Mouse (Mus musculus): ENCODE measurements around the gene Card14. TPM values are rescaled to one million over a fixed set of nuclear protein-coding genes. Genes with fewer than 3 reads are reported as not detected.

Gene Card14
- polyA plus RNA-seq, 1 experiment, result 0.84 TPM

DNA sequence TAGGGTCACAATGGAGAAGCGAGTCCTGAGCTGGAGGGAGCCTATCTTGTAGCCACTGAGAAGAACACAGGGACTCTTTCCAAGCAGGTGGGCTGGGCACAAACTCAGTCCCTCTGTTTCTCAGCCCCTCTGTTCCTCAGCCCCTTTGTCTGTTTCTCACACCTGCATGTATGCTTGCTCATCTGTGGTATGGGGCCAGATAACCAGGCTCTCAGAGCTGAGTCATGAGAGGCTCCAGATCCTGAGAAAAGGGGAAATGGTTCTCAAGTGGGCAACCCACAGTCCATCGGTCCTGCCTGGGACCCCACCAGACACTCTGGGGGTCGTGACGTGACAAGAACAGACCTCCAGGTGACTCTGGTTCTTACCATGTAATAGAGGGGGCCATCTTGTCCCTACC is 39.6 kb downstream of the Card14 start:
- no peak for TF ChIP-seq CTCF (IDR thresholded peaks at IDR 0.05; ENCODE audit: insufficient read depth, low read length)
- no peak for TF ChIP-seq POLR2A (IDR thresholded peaks at IDR 0.05; ENCODE audit: borderline replicate concordance, extremely low read depth, low read depth, low read length)
- DNase-seq, result no peak
- WGBS, result 89% methylated on average over 4 of the region's 4 CpGs
- Histone ChIP-seq H3K4me3 (replicated peaks; ENCODE audit: extremely low read depth, low read depth, low read length) (no peak overlapping the region), H3K4me1 (ENCODE audit: control insufficient read depth, insufficient read depth, low read length) (no peaks in the 10 kb centered on the region)

- Histone ChIP-seq H3K4me3 (replicated peaks; ENCODE audit: extremely low read depth, low read depth, low read length) (no peak overlapping the region), H3K4me1 (ENCODE audit: control insufficient read depth, insufficient read depth, low read length) (peaks cover 11% of the 10 kb centered on the region)
- no peak for DNase-seq
- 74% methylated on average over 7 of the region's 7 CpGs for WGBS
- TF ChIP-seq CTCF (IDR thresholded peaks at IDR 0.05; ENCODE audit: insufficient read depth, low read length), result no peak
- TF ChIP-seq POLR2A (IDR thresholded peaks at IDR 0.05; ENCODE audit: borderline replicate concordance, extremely low read depth, low read depth, low read length), result no peak
Measured at GRCm38 (mm10) chr11:119352113-119352512, 44.5 kb downstream of the Card14 start.

GRCm38 (mm10) chr11:119353946-119354345 is 46.4 kb downstream of the Card14 start:
- Histone ChIP-seq H3K4me3 (replicated peaks; ENCODE audit: extremely low read depth, low read depth, low read length) (no peak overlapping the region), H3K4me1 (ENCODE audit: control insufficient read depth, insufficient read depth, low read length) (peaks cover 11% of the 10 kb centered on the region)
- WGBS, result 72% methylated on average over 4 of the region's 4 CpGs
- TF ChIP-seq CTCF (IDR thresholded peaks at IDR 0.05; ENCODE audit: insufficient read depth, low read length) (no peak), POLR2A (IDR thresholded peaks at IDR 0.05; ENCODE audit: borderline replicate concordance, extremely low read depth, low read depth, low read length) (no peak)
- no peak for DNase-seq

GRCm38 (mm10) chr11:119354798-119355442 is 47.4 kb downstream of the Card14 start:
- peaks cover 11% of the 10 kb centered on the region for H3K4me1 ChIP-seq (ENCODE audit: control insufficient read depth, insufficient read depth, low read length)
- DNase-seq, result peak; percentile 60
- TF ChIP-seq POLR2A (IDR thresholded peaks at IDR 0.05; ENCODE audit: borderline replicate concordance, extremely low read depth, low read depth, low read length), result no peak
- TF ChIP-seq CTCF (IDR thresholded peaks at IDR 0.05; ENCODE audit: insufficient read depth, low read length), result no peak
- H3K4me3 ChIP-seq (replicated peaks; ENCODE audit: extremely low read depth, low read depth, low read length), result peak overlapping the region; percentile 92
- under 1% methylated on average over 23 of the region's 23 CpGs for WGBS

DNA sequence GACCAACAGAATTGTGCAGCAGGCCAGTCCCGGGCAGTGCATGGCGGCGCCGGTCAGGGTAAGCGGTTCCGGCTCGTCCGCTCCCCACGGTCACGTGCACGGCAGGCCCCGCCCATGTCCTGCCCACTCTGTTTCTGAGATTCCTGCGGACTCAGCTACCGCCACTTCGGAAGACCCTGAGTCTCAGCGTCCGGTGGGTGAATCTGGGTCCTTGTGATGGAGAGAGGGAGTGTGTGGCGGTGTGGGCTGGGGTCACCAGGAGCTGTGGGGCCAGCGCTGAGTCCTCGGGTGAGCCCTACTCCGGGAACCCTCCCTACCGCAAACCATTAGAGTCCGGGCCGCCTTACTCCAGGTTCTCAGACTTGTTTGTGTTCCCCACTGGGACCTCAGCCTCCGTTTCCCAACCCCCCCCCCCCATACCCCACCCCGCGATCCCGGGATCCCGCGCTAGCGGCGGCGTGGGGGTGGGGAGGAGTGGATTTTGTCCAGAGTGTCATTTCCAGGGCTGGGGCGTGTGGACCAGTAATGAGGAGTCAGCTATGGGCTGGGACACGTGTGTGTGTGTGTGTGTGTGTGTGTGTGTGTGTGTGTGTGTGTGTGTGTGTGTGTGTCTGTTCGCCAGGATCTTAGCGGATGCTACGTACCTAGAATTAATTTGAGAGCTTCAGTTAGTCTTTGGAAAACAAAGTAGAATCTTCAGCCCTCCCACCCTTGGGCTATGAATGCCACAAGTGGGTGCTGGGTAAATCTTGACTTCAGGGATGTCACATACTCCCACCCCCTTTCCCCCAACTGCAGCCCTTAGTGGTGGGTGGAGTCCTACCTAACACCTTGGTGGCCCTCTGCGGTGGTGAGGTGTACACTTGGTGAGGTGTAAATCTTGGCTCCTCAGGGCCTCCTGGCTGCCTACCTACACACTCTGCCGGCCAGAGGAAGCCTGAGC is 48.1 kb downstream of the Card14 start, which contains the start of the genes Sgsh and Slc26a11:
Gene Sgsh (minus strand): TSS at position 94 of the 943 bp plus-strand sequence.
Gene Slc26a11 (plus strand): TSS at position 115 of the 943 bp plus-strand sequence.
- TF ChIP-seq POLR2A (IDR thresholded peaks at IDR 0.05; ENCODE audit: borderline replicate concordance, extremely low read depth, low read depth, low read length) (no peak; the same call in 1 of the 2 replicates), CTCF (IDR thresholded peaks at IDR 0.05; ENCODE audit: insufficient read depth, low read length) (no peak)
- DNase-seq, result peak; percentile 94
- WGBS, result 3% methylated on average over 40 of the region's 40 CpGs
- H3K4me3 ChIP-seq (replicated peaks; ENCODE audit: extremely low read depth, low read depth, low read length), result peak within 1 kb of the TSS; percentile 92
- H3K4me1 ChIP-seq (ENCODE audit: control insufficient read depth, insufficient read depth, low read length), result peaks cover 11% of the 10 kb centered on the region

- WGBS, result 89% methylated on average over 10 of the region's 10 CpGs
- no peak for TF ChIP-seq CTCF (IDR thresholded peaks at IDR 0.05; ENCODE audit: insufficient read depth, low read length)
- TF ChIP-seq POLR2A (IDR thresholded peaks at IDR 0.05; ENCODE audit: borderline replicate concordance, extremely low read depth, low read depth, low read length), result no peak
- no peak overlapping the region for H3K4me3 ChIP-seq (replicated peaks; ENCODE audit: extremely low read depth, low read depth, low read length)
- no peak for DNase-seq
- peaks cover 7% of the 10 kb centered on the region for H3K4me1 ChIP-seq (ENCODE audit: control insufficient read depth, insufficient read depth, low read length)
Measured at GRCm38 (mm10) chr11:119359089-119359488, 51.5 kb downstream of the Card14 start.

DNA sequence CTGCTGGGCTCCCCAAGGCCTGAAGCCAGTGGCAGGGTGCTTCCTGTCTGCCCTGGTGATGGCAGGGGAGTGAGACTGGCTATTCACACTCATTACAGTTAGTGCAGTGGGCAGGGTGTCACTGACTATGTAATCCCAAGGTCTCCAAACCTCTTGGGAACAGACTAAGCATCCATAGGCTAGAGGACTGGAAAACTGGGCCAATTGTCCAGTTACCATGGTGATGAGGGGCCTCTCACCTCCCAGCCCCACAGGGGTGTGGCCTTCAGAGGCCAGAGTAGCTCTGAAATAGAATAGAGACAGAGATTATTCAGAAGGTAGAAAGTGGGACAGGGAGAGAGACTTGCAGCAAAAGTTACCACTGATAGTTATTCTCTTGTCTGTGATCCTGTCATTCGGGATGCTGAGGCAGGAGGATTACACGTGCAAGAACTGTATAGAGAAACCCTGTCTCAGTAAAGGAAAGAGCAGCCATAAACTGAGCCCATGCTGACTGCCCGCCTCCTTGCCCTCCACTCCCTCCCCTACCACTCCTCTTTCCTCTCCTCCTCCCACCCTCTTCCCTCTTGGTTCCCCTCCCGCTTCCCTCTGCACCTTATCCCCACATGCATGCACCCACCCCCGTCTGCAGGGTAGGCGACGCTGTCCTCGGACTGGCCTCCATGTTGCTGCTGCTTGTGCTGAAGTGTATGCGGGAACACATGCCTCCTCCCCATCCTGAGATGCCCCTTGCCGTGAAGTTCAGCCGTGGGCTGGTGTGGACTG is 55.4 kb downstream of the Card14 start:
- 51% methylated on average over 11 of the region's 11 CpGs for WGBS
- TF ChIP-seq POLR2A (IDR thresholded peaks at IDR 0.05; ENCODE audit: borderline replicate concordance, extremely low read depth, low read depth, low read length), result no peak
- Histone ChIP-seq H3K4me1 (ENCODE audit: control insufficient read depth, insufficient read depth, low read length) (no peaks in the 10 kb centered on the region), H3K4me3 (replicated peaks; ENCODE audit: extremely low read depth, low read depth, low read length) (no peak overlapping the region)
- DNase-seq, result no peak

DNA sequence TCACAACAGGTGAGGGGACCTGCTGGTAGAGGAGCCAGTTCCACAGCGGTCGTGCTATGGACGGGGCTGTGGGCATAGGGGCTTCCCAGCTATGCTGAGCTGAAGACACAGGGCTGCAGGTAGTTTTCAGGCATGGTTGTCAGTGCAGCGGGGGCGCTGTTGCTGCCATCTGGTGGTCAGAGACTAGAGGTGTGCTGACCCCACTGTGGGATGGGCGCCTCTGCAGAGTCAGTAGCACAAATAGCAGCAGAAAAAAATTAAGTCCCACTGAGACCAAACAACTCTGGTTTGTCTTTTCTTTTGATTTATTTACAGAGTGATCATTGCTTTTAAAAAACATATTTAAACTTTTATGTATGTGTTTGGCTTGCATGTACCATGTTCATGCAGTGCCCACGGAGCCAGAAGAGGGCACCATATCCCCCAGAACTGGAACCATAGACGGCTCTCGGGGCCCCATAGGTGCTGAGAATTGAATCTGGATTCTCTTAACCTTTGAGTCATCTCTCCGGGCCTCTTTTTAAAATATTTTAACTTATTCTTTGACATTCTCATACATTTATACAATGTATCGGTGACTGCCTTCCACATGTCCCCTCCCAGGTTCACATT is 56.1 kb downstream of the Card14 start:
- peak; percentile 90 for TF ChIP-seq CTCF (IDR thresholded peaks at IDR 0.05; ENCODE audit: insufficient read depth, low read length)
- TF ChIP-seq POLR2A (IDR thresholded peaks at IDR 0.05; ENCODE audit: borderline replicate concordance, extremely low read depth, low read depth, low read length), result no peak
- 29% methylated on average over 11 of the region's 11 CpGs for WGBS
- Histone ChIP-seq H3K4me3 (replicated peaks; ENCODE audit: extremely low read depth, low read depth, low read length) (no peak overlapping the region), H3K4me1 (ENCODE audit: control insufficient read depth, insufficient read depth, low read length) (no peaks in the 10 kb centered on the region)
- DNase-seq, result peak; percentile 71

GRCm38 (mm10) chr11:119375425-119375824 is 67.9 kb downstream of the Card14 start:
- DNase-seq, result no peak
- 35% methylated on average over 6 of the region's 6 CpGs for WGBS
- Histone ChIP-seq H3K4me3 (replicated peaks; ENCODE audit: extremely low read depth, low read depth, low read length) (no peak overlapping the region), H3K4me1 (ENCODE audit: control insufficient read depth, insufficient read depth, low read length) (no peaks in the 10 kb centered on the region)
- TF ChIP-seq CTCF (IDR thresholded peaks at IDR 0.05; ENCODE audit: insufficient read depth, low read length), result no peak
- TF ChIP-seq POLR2A (IDR thresholded peaks at IDR 0.05; ENCODE audit: borderline replicate concordance, extremely low read depth, low read depth, low read length), result no peak

Data from lung, adult 2 months (tissue).